Mouse (Mus musculus): ENCODE data around the gene Sult1b1.
"Not testable (repeated sequence)": the region's sequence is repeated elsewhere in the genome, so short reads cannot be mapped to it uniquely, and the experiment has no call there.

Gene Sult1b1

DNA sequence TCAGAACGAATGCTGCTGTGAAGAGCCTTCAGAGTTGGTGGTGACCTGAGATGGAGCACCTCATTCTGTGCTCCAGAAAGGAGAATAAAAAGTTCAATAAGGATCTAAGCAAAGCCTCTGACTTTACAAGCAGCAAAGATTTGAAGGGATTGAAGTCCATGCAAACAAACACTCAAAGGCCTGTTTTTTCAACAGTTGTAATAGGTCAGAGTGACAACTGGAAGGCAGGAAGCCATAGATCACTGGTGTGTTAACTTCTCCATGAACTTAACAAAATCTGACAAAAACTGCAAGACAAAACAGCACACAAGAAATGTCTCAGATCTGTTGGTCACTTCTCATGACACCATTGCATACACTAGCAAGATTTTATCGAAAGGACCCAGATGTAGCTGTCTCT is at the start of gene Sult1b1:
TSS of gene Sult1b1 (minus strand) at position 85 of the 400 bp plus-strand sequence.
- no peak for DNase-seq (ENCODE audit: low read depth, low spot score)

DNA sequence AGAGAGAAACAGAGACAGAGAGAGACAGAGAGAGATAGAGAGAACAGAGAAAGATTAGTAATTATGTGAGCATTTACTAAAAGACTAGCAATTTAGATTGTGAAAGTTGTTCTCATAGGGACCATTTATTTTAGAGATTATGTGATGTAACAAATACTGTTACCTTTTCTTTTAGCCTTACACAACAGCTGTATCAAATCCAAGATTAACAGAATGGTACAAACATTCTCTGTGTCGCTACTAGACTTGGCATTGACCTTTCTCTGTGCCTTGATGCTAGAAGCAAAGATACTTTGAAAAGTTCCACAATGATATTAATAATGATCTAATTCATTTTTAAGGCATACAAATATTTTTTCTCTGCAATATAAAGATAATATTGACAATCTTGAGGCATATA is 42.4 kb upstream of the Sult1b1 start:
- no peak for DNase-seq (ENCODE audit: low read depth, low spot score)

DNA sequence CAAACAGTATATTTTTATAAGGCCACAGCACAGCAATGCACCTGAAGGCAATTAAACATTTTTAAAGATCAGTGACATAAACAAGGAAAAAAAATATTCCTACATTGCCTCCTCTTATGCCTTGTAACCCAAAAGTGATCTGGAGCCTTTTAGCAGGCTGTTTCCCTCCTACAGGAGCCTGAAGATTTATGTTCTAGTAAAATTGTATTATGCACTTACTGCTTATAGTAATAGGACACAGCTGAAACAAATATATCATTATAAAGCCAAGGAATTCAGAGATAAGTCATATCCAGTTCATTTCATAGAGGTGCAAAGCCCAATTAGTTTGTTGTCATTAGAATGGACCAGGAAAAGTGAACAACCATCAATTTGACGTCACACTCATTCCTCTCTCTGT is 36.2 kb upstream of the Sult1b1 start:
- no peak for DNase-seq (ENCODE audit: low read depth, low spot score)

DNA sequence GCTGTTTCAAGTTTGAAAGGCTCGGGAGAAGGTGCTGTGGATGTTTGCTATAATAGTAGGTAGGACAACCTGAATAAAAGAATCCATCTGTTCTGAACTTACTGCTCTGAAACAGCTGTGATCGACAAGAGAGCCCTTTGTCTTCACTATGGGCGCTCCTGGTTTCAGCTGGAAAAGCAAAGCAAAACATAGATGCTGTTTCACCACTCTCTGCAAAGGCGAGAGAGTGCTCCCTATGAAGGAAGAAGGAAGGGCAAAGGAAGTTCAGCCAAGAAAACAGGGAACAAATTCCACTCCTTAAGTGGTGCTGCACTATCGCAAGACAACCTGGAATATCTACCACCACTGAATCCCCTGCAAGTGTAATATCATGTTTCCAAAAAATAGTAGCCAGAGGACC is 35.5 kb upstream of the Sult1b1 start:
- DNase-seq (ENCODE audit: low read depth, low spot score) = no peak

- DNase-seq (ENCODE audit: low read depth, low spot score) = no peak
These were observed 34.8 kb upstream of the Sult1b1 start for GRCm38 (mm10) chr5:87572781-87573180.

DNA sequence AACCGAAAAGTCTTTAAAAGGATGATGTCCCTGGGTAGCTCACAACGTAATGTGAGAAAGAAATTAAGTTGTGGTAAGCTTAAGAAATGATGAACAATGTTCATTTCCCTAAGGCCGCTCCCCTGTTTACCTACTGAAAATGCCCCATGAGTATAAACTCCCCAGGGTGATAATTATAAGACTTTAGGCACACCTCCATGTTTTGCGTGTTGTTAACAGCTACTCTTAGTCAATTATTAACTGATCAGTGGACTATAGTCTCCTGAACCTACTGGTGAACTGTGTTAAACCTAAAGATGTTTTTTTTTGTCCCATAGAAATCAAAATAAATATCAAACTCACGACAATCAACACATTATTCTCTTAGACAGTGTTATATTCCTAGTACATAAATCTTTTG is 30.9 kb upstream of the Sult1b1 start, which contains the start of gene Sult1d1:
TSS of gene Sult1d1 (minus strand) at position 183 of the 400 bp plus-strand sequence.
- DNase-seq (ENCODE audit: low read depth, low spot score) = no peak

GRCm38 (mm10) chr5:87567306-87567705 is 29.3 kb upstream of the Sult1b1 start:
- DNase-seq (ENCODE audit: low read depth, low spot score) = no peak

- no peak for DNase-seq (ENCODE audit: low read depth, low spot score)
These were observed 25.0 kb upstream of the Sult1b1 start for GRCm38 (mm10) chr5:87562966-87563365.

GRCm38 (mm10) chr5:87562526-87562925 is 24.5 kb upstream of the Sult1b1 start:
- DNase-seq (ENCODE audit: low read depth, low spot score) = no peak

DNA sequence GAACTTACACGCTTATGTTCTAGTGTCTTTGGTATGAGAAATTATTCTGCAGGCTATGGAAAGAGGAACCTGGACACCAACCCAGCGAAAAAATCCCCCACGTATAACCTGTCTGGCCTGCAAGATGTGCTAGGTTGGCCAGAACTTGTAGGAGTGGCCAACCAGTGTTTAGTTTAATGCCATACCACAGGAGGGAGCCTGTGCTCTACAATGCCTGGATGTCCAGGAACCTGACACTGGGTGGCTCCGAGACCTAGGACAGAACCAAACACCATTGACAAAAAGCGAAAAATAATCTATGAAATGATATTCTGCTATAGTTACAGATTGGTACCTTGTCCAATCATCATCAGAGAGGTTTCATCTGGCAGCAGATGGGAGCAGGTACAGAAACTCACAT is 22.1 kb upstream of the Sult1b1 start:
- no peak for DNase-seq (ENCODE audit: low read depth, low spot score)

DNA sequence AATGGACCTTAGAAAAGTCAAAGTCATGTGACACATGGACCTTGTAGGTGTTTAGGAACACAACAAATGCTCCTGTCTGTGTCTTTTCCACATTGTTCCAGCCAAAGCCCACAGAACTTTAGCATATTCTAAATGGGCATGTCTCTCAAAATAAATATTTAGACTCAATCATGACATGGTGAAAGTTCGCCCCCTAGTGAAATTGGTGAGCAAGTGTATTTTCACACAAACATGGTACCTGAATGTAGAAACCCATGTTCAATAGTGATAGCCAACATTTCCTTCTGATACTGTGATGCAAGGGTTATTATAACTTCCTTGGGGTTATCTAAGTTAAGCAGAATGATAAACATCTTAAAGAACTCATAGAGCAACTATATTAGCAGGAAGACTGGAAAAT is 12.9 kb upstream of the Sult1b1 start:
- DNase-seq (ENCODE audit: low read depth, low spot score) = no peak

DNA sequence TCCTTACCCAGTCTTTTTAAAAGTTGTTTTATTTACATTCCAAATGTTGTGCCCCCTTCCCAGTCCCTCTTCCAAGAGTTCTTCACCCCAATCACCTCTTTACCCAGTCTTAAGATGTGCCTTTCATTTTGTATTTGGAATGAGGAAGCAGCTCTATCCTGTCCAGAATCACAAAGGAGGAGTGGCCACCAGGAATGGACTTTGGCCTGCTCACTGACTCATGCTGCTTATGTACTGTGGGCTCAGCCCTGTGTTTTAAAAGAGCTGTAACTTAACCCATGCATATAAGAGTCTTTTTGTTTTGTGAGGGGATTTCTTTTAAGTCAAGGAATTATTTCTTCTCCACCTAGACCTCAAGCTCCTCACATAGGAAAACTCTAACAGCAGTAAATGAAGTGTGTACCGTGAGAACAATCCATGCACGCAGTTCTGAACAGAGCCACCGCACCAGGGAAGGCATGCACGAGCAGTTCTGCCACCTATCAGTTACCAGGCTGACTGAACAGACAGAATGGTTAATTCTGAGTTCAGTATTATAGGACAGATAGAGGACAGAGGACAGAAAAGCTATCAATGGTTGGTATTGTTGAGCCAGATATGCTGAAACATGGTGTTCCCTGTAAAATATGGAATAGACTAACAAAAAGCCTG is 1.9 kb downstream of the Sult1b1 start:
- DNase-seq (ENCODE audit: low read depth, low spot score) = no peak

- no peak for DNase-seq (ENCODE audit: low read depth, low spot score)
These were observed 5.7 kb downstream of the Sult1b1 start for GRCm38 (mm10) chr5:87532288-87532687.

- DNase-seq (ENCODE audit: low read depth, low spot score) = not testable (repeated sequence)
These were observed 14.4 kb downstream of the Sult1b1 start for GRCm38 (mm10) chr5:87523561-87523960.

DNA sequence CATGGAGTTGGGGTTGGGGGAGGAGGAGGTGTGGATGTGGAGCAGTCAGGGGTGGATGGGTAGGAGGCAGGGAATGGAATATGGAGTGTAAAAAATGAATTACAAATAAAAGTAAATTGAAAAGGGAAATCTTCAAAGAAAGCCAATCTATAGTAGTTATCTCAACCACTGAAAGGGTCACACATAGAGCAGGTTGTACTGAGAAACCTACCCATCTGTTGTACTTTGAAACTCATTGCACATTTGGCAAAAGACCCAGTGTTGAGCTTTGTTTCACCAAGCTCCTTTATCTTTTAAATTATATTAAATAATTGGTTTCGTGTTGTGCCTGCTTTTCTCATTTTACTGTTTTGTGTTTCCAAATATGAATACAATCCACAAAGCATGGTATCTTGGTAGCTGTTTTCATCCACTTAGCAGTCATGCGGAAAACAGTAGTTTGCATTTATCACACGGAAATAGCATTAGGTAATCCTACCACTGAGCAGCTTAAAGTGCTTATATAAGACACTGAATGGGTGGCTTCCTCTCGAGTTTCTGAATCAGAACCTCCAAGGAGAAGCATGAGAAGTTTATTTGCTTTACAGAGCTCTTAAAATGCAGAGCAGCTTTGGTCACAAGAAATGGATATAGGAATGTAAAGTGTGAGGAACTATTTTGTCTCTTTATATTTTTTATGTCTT is 32.1 kb downstream of the Sult1b1 start:
- DNase-seq (ENCODE audit: low read depth, low spot score) = no peak

- no peak for DNase-seq (ENCODE audit: low read depth, low spot score)
These were observed 35.3 kb downstream of the Sult1b1 start for GRCm38 (mm10) chr5:87502687-87503086.

DNA sequence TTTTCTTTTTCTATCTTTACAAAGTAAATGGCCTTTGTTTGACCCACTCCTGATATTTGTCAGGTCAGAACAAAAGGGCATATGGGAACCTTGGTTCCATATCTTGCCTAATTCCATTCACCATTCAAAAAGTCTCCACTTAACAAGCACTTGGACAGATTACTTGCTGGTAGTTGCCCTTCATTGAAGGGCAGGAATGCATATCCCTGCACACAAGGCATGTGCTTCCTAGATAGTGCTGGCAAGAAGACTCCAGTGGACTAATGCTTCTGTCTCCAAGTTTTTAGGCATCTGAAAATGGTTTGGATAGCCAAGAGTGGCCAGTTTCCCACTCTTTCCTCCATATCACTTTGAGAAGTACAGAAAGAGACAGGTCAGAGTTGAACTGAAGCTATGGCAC is 38.7 kb downstream of the Sult1b1 start:
- DNase-seq (ENCODE audit: low read depth, low spot score) = no peak

DNA sequence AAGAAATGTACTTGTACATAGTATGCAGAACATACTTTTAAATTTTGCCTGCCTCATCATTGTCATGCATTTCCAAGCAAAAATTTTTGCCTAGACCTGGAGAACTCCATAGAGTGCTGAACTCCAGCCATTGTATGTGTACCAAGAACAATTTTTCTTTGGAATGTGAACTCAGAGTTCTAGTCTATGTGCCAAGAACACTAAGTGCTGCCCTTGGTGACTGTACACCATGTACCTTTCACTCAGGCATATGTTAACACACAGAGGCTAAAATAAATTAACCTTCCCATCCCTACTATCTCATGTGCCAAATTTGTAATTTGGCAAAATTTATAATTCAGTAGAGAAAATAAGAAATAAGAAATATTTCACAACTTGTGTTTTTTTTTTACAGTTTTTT is 39.1 kb downstream of the Sult1b1 start:
- no peak for DNase-seq (ENCODE audit: low read depth, low spot score)

GRCm38 (mm10) chr5:87490771-87491170 is 47.2 kb downstream of the Sult1b1 start, which contains the start of gene Ugt2a1:
Gene Ugt2a1 (minus strand): TSS chr5:87490871.
- no peak for DNase-seq (ENCODE audit: low read depth, low spot score)

GRCm38 (mm10) chr5:87486706-87487105 is 51.3 kb downstream of the Sult1b1 start, which contains the start of gene Gm43638:
Gene Gm43638 (minus strand): TSS chr5:87486806.
- not testable (repeated sequence) for DNase-seq (ENCODE audit: low read depth, low spot score)

- DNase-seq (ENCODE audit: low read depth, low spot score) = no peak
These were observed 55.8 kb downstream of the Sult1b1 start, which contains the start of gene Ugt2a2 for GRCm38 (mm10) chr5:87482160-87482559. Gene Ugt2a2 (minus strand): TSS chr5:87482260.

Data from brain, embryonic 18.5 days (tissue).